Mouse (Mus musculus) C2C12 (cell line): ENCODE results near the gene Otulin. TPM values are rescaled to one million over a fixed set of nuclear protein-coding genes. Genes with fewer than 3 reads are reported as not detected.

Source experiments
- H3K27me3 ChIP-seq: one replicate; pipeline ENCODE4 v1.6.1; 2011; ENCODE audit not compliant: control insufficient read depth, insufficient read depth, insufficient read length
- H3K36me3 ChIP-seq: one replicate; pipeline ENCODE4 v1.6.1; 2011; ENCODE audit not compliant: control insufficient read depth, insufficient read depth
- H3K4me3 ChIP-seq: one replicate; pipeline ENCODE4 v1.5.1; 2011; ENCODE audit warnings: mild to moderate bottlenecking, control low read depth; ENCODE audit not compliant: poor library complexity, insufficient read depth, severe bottlenecking
- H3K79me2 ChIP-seq: one replicate; pipeline ENCODE4 v1.6.1; 2011; ENCODE audit not compliant: control insufficient read depth, insufficient read depth
- H3K79me3 ChIP-seq: one replicate; pipeline ENCODE4 v1.6.1; 2011; ENCODE audit warnings: low read depth, control low read depth
- H3ac ChIP-seq: one replicate; pipeline ENCODE3; 2011; ENCODE audit warnings: low read depth; ENCODE audit not compliant: control insufficient read depth, insufficient read length
- CEBPB ChIP-seq: IDR thresholded peaks from one replicate; pipeline ENCODE4 v1.6.1; 2011; ENCODE audit warnings: low read depth, mild to moderate bottlenecking, control low read depth, moderate library complexity
- CTCF ChIP-seq: IDR thresholded peaks from one replicate; pipeline ENCODE4 v1.5.1; 2011; ENCODE audit not compliant: control insufficient read depth, insufficient read depth, insufficient read length
- FOSL1 ChIP-seq: IDR thresholded peaks from one replicate; pipeline ENCODE4 v1.8.0; 2011; ENCODE audit warnings: mild to moderate bottlenecking, low read length; ENCODE audit not compliant: poor library complexity, insufficient read depth, severe bottlenecking
- MAX ChIP-seq: IDR thresholded peaks from one replicate; pipeline ENCODE4 v1.6.1; 2011; ENCODE audit warnings: mild to moderate bottlenecking, control low read depth
- MYOD1 ChIP-seq: IDR thresholded peaks from one replicate; pipeline ENCODE4 v1.6.1; 2011; ENCODE audit warnings: low read depth; ENCODE audit not compliant: control insufficient read depth, insufficient read length
- MYOG ChIP-seq: IDR thresholded peaks from one replicate; pipeline ENCODE4 v1.6.1; 2011; ENCODE audit not compliant: control insufficient read depth, insufficient read length; ENCODE audit errors: extremely low read depth
- USF1 ChIP-seq: IDR thresholded peaks from one replicate; pipeline ENCODE4 v1.6.1; 2011; ENCODE audit warnings: low read depth, mild to moderate bottlenecking, control low read depth, moderate library complexity
- polyA plus RNA-seq: library from polyadenylated mRNA; unstranded; fragments of >200 nt; fragmentation: generic; extraction: Trizol; gene quantifications from one replicate; pipeline ENCODE4 v1.2.1, GENCODE M21; 2012; ENCODE audit warnings: missing spikeins

Gene Otulin
- polyA plus RNA-seq, 1 experiment = 48.8 TPM

GRCm38 (mm10) chr15:27668557-27668956 lies 38.1 kb upstream of the Otulin start:
- H3K27me3 ChIP-seq = peaks cover 16% of the 10 kb centered on the region
- H3K79me2 ChIP-seq = no peaks in the 10 kb centered on the region
- no peaks in the 10 kb centered on the region for H3K36me3 ChIP-seq
- H3K4me3 ChIP-seq = no peak overlapping the region
- TF ChIP-seq CTCF = no peak
- no peak for TF ChIP-seq MAX
- TF ChIP-seq MYOD1 = no peak
- TF ChIP-seq USF1 = no peak
- TF ChIP-seq CEBPB = no peak
- TF ChIP-seq MYOG = no peak
- TF ChIP-seq FOSL1 = no peak
- H3K79me3 ChIP-seq = no peaks in the 10 kb centered on the region
- H3ac ChIP-seq = no peak overlapping the region

- Histone ChIP-seq H3K27me3 (peaks cover 13% of the 10 kb centered on the region), H3K79me2 (no peaks in the 10 kb centered on the region), H3K4me3 (no peak overlapping the region), H3K36me3 (no peaks in the 10 kb centered on the region), H3ac (no peak overlapping the region), H3K79me3 (no peaks in the 10 kb centered on the region)
- TF ChIP-seq CTCF (no peak), USF1 (no peak), FOSL1 (no peak), CEBPB (no peak), MAX (no peak), MYOG (no peak), MYOD1 (no peak)
Measured at GRCm38 (mm10) chr15:27668001-27668461, 37.5 kb upstream of the Otulin start.

- Histone ChIP-seq H3K79me2 (no peaks in the 10 kb centered on the region), H3K27me3 (peaks cover 13% of the 10 kb centered on the region), H3K36me3 (no peaks in the 10 kb centered on the region), H3ac (no peak overlapping the region), H3K4me3 (no peak overlapping the region), H3K79me3 (no peaks in the 10 kb centered on the region)
- TF ChIP-seq CTCF (no peak), FOSL1 (no peak), MAX (no peak), CEBPB (no peak), MYOD1 (no peak), MYOG (no peak)
Measured at GRCm38 (mm10) chr15:27666911-27667539, 36.5 kb upstream of the Otulin start.

DNA sequence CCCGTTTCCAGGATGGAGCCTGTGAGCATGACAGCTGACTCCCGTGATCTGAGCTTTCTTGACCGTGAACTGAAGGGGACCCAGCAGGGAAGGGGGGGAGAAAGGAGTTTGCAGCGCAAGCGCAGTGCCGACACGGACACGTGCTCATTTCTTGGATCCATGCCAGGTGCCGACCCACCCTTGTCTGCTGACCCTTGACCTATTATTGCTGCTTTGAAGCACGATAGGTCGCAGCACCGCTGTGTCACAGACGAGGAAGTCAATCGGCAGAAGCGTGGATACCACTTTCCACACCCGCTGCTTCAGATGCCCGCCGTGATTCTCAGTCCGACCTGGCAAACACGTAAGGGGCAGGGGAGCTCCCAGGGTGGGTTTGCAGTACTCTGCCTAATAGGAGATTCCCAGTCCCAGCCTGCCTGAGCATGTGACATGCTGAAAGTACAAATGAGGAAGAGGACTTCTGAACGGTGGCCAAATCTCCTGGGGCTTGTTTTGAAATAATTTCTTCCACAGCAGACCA lies 35.0 kb upstream of the Otulin start:
- Histone ChIP-seq H3K79me2 (no peaks in the 10 kb centered on the region), H3K4me3 (no peak overlapping the region), H3K36me3 (no peaks in the 10 kb centered on the region), H3K79me3 (no peaks in the 10 kb centered on the region), H3K27me3 (peaks cover 13% of the 10 kb centered on the region), H3ac (no peak overlapping the region)
- no peak for TF ChIP-seq CTCF
- no peak for TF ChIP-seq FOSL1
- TF ChIP-seq CEBPB = no peak
- no peak for TF ChIP-seq MYOG
- TF ChIP-seq MAX = no peak
- TF ChIP-seq USF1 = no peak
- TF ChIP-seq MYOD1 = no peak

- no peak for TF ChIP-seq MYOD1
- no peak for TF ChIP-seq USF1
- no peak for TF ChIP-seq MAX
- TF ChIP-seq CTCF = no peak
- TF ChIP-seq FOSL1 = no peak
- TF ChIP-seq CEBPB = no peak
- TF ChIP-seq MYOG = no peak
- no peak overlapping the region for H3K4me3 ChIP-seq
- H3K36me3 ChIP-seq = no peaks in the 10 kb centered on the region
- H3K27me3 ChIP-seq = peaks cover 9% of the 10 kb centered on the region
- no peaks in the 10 kb centered on the region for H3K79me3 ChIP-seq
- H3K79me2 ChIP-seq = no peaks in the 10 kb centered on the region
- H3ac ChIP-seq = no peak overlapping the region
Measured at GRCm38 (mm10) chr15:27664126-27664525, 33.6 kb upstream of the Otulin start.

DNA sequence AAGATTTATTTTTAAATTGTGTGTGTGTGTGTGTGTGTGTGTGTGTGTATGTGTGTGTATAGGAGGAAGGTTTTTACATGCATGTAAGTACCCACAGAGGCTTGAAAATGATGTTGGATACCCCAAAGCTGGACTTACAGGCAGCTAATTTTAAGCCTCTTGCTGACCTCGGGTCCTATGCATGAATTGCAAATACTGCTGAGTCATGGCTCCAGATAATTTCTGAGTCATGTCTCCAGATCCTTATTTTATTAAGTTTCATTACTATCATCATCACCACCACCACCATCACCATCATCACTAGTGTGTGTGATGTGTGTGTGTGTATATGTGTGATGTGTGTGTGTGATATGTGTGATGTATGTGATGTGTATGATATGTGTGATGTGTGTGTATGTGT lies 32.2 kb upstream of the Otulin start:
- H3K79me2 ChIP-seq = no peaks in the 10 kb centered on the region
- no peaks in the 10 kb centered on the region for H3K79me3 ChIP-seq
- no peak overlapping the region for H3K4me3 ChIP-seq
- TF ChIP-seq CEBPB = no peak
- no peak for TF ChIP-seq MAX
- TF ChIP-seq CTCF = no peak
- no peak for TF ChIP-seq FOSL1
- no peak for TF ChIP-seq MYOG
- no peak for TF ChIP-seq MYOD1
- no peak for TF ChIP-seq USF1
- H3ac ChIP-seq = no peak overlapping the region
- no peaks in the 10 kb centered on the region for H3K36me3 ChIP-seq
- peaks cover 6% of the 10 kb centered on the region for H3K27me3 ChIP-seq
